Mouse (Mus musculus) heart, embryonic 11.5 days (tissue): ENCODE results near the gene Pms2. TPM values are rescaled to one million over a fixed set of nuclear protein-coding genes. Genes with fewer than 3 reads are reported as not detected.

Source experiments
- ATAC-seq: fragments of 200-750 bp; cut with Nextera tagmentation; replicated peaks from 2 replicates; pipeline ENCODE4 v1.8.0; 2017; ENCODE audit warnings: moderate library complexity; ENCODE audit not compliant: insufficient number of reproducible peaks, low FRiP score, low TSS enrichment
- H3K27ac ChIP-seq: fragments of 300-500 bp; sonication (generic); 2 replicates; pipeline ENCODE4 v1.5.1; 2014; ENCODE audit warnings: mild to moderate bottlenecking, low read depth, low read length
- H3K27me3 ChIP-seq: fragments of 300-500 bp; sonication (generic); 2 replicates; pipeline ENCODE4 v1.6.1; 2014; ENCODE audit warnings: mild to moderate bottlenecking, low read length, mixed read lengths; ENCODE audit not compliant: control insufficient read depth, insufficient read depth
- H3K36me3 ChIP-seq: fragments of 300-500 bp; sonication (generic); 2 replicates; pipeline ENCODE4 v1.6.1; 2014; ENCODE audit warnings: mild to moderate bottlenecking, low read length, moderate library complexity, mixed read lengths; ENCODE audit not compliant: control insufficient read depth, insufficient read depth
- H3K4me1 ChIP-seq: fragments of 300-500 bp; sonication (generic); 2 replicates; pipeline ENCODE4 v1.6.1; 2014; ENCODE audit warnings: low read length; ENCODE audit not compliant: control insufficient read depth, insufficient read depth
- H3K4me2 ChIP-seq: fragments of 300-500 bp; sonication (generic); 2 replicates; pipeline ENCODE4 v1.6.1; 2014; ENCODE audit warnings: mild to moderate bottlenecking, moderate library complexity
- H3K4me3 ChIP-seq: fragments of 300-500 bp; sonication (generic); 2 replicates; pipeline ENCODE4 v1.5.1; 2014; ENCODE audit warnings: low read depth, low read length
- H3K9ac ChIP-seq: fragments of 300-500 bp; sonication (generic); 2 replicates; pipeline ENCODE4 v1.6.1; 2014; ENCODE audit warnings: mild to moderate bottlenecking, low read depth, low read length, moderate library complexity
- H3K9me3 ChIP-seq: fragments of 300-500 bp; sonication (generic); replicated peaks from 2 replicates; pipeline ENCODE4 v1.6.1; 2016; ENCODE audit warnings: low read length; ENCODE audit not compliant: control insufficient read depth
- WGBS: fragments of 180-500 bp; shearing (Covaris S2); extraction: QIAGEN DNeasy Blood & Tissue Kit; methylation state at CpG from one replicate; pipeline ENCODE4 v1.1.7; 2014; ENCODE audit not compliant: insufficient replicate concordance; 5-methylcytosine and 5-hydroxymethylcytosine counted together
- polyA plus RNA-seq: library from polyadenylated mRNA; unstranded; fragments of >200 nt; fragmentation: Nextera tagmentation; extraction: Ambion mirVana; gene quantifications from 2 replicates; pipeline ENCODE4 v1.2.1, GENCODE M21; 2014

Gene Pms2
- polyA plus RNA-seq, 1 experiment from 2014 or later = 27.8 TPM

- H3K27ac ChIP-seq = no peak overlapping the region
- no peak overlapping the region for H3K4me2 ChIP-seq
- H3K9me3 ChIP-seq = no peaks in the 10 kb centered on the region
- H3K4me3 ChIP-seq = no peak overlapping the region
- peaks cover 38% of the 10 kb centered on the region for H3K36me3 ChIP-seq
- no peaks in the 10 kb centered on the region for H3K27me3 ChIP-seq
- no peak overlapping the region for H3K9ac ChIP-seq
- H3K4me1 ChIP-seq = no peaks in the 10 kb centered on the region
- WGBS = 85% methylated on average over 3 of the region's 3 CpGs
- ATAC-seq = no peak
Measured at GRCm38 (mm10) chr5:143902111-143902510, 7.7 kb upstream of the Pms2 start.

- WGBS = 65% methylated on average over 4 of the region's 4 CpGs
- no peak overlapping the region for H3K4me2 ChIP-seq
- H3K27ac ChIP-seq = no peak overlapping the region
- no peak overlapping the region for H3K4me3 ChIP-seq
- peaks cover 32% of the 10 kb centered on the region for H3K36me3 ChIP-seq
- no peak for ATAC-seq
- no peaks in the 10 kb centered on the region for H3K27me3 ChIP-seq
- peaks cover 13% of the 10 kb centered on the region for H3K4me1 ChIP-seq
- no peak overlapping the region for H3K9ac ChIP-seq
- H3K9me3 ChIP-seq = no peaks in the 10 kb centered on the region
Measured at GRCm38 (mm10) chr5:143903813-143904212, 6.0 kb upstream of the Pms2 start.

- H3K36me3 ChIP-seq = peaks cover 20% of the 10 kb centered on the region
- no peak overlapping the region for H3K9ac ChIP-seq
- H3K27me3 ChIP-seq = no peaks in the 10 kb centered on the region
- H3K4me3 ChIP-seq = no peak overlapping the region
- no peaks in the 10 kb centered on the region for H3K9me3 ChIP-seq
- no peak for ATAC-seq
- peaks cover 19% of the 10 kb centered on the region for H3K4me1 ChIP-seq
- no peak overlapping the region for H3K27ac ChIP-seq
- WGBS = 85% methylated on average over 8 of the region's 8 CpGs
- H3K4me2 ChIP-seq = no peak overlapping the region
Measured at GRCm38 (mm10) chr5:143906429-143906828, 3.3 kb upstream of the Pms2 start.

DNA sequence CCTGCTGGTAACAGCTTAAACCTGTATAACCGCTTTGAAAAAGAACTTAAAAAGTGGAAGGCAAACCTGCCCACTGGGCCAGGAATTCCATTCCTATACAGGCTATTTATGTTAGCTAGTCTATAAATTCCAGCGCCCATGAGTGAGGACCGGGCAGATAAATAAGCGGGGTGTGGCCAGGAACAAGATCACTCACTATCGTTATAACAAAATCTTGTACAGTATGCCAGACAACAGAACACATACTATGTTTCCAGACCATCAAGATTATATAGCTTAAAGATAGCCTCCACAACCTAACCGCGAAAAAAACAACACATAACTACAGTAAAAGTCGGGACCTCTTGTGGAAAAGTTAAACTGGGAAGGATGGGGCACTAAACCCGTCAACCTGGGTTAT lies 838 bp upstream of the Pms2 start:
- Histone ChIP-seq H3K27ac (peak overlapping the region; percentile 84), H3K4me2 (peak overlapping the region; percentile 80), H3K4me3 (peak overlapping the region; percentile 69), H3K9me3 (no peaks in the 10 kb centered on the region), H3K36me3 (peaks cover 11% of the 10 kb centered on the region), H3K27me3 (no peaks in the 10 kb centered on the region), H3K9ac (peak overlapping the region; percentile 76), H3K4me1 (peaks cover 19% of the 10 kb centered on the region)
- WGBS = 2% methylated on average over 9 of the region's 9 CpGs
- no peak for ATAC-seq

DNA sequence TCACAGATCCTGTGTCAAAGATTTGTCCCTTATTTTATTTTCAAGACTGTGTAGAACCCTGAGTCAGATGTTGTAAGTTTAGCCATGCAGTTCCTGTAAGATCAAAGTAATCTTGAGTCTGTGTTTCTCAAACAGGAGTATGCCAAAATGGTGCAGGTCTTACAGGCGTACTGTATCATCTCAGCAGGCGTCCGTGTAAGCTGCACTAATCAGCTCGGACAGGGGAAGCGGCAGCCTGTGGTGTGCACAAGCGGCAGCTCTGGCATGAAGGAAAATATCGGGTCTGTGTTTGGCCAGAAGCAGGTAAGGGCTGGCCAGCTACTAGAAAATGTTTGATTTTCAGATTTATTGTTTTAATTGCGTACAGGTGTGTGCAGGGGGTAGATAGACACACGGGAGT lies 6.5 kb downstream of the Pms2 start:
- Histone ChIP-seq H3K4me2 (no peak overlapping the region), H3K27me3 (no peaks in the 10 kb centered on the region), H3K9me3 (no peaks in the 10 kb centered on the region), H3K4me1 (no peaks in the 10 kb centered on the region), H3K9ac (no peak overlapping the region), H3K4me3 (no peak overlapping the region), H3K27ac (no peak overlapping the region), H3K36me3 (peaks cover 13% of the 10 kb centered on the region)
- 90% methylated on average over 9 of the region's 9 CpGs for WGBS
- no peak for ATAC-seq

DNA sequence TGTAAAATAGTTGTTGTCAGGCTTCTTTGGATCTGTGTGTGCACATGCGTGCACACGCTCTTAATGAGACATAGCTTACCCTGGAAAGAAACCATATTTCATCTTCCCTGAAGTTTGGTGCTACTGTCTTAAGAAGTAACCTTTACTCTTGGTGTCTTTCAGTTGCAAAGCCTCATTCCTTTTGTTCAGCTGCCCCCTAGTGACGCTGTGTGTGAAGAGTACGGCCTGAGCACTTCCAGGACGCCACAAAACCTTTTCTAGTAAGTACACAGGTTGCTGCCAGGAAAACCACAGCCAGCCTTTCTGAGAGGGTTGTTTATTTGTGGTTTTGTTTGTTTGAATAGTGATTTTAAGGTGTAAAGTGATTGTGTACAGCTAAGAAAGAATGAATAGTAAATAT lies 7.7 kb downstream of the Pms2 start:
- Histone ChIP-seq H3K4me2 (no peak overlapping the region), H3K4me3 (no peak overlapping the region), H3K27me3 (no peaks in the 10 kb centered on the region), H3K36me3 (peaks cover 19% of the 10 kb centered on the region), H3K9ac (no peak overlapping the region), H3K4me1 (no peaks in the 10 kb centered on the region), H3K27ac (no peak overlapping the region), H3K9me3 (no peaks in the 10 kb centered on the region)
- ATAC-seq = no peak
- WGBS = 59% methylated on average over 5 of the region's 5 CpGs

DNA sequence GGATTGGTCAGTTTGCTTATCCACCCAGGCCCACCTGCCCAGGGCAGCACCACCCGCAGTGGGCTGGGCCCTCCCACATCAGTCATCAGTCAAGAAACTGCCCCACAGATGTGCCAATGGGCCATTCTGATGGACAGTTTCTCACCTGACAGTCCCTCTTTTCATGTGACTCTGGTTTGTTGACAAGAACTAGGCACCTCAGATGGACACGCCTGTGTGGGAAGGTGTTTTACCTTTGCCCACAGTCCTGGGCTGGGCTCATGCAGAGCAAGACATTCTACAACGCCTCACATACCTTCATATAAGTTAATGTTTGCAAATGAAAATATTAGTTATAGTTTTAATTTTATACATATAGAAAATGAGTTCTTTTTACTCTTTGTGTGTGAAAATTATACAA lies 8.4 kb downstream of the Pms2 start:
- no peak for ATAC-seq
- Histone ChIP-seq H3K9ac (no peak overlapping the region), H3K4me1 (no peaks in the 10 kb centered on the region), H3K27ac (no peak overlapping the region), H3K9me3 (no peaks in the 10 kb centered on the region), H3K4me2 (no peak overlapping the region), H3K27me3 (no peaks in the 10 kb centered on the region), H3K36me3 (peaks cover 21% of the 10 kb centered on the region), H3K4me3 (no peak overlapping the region)
- WGBS = 93% methylated on average over 3 of the region's 3 CpGs

DNA sequence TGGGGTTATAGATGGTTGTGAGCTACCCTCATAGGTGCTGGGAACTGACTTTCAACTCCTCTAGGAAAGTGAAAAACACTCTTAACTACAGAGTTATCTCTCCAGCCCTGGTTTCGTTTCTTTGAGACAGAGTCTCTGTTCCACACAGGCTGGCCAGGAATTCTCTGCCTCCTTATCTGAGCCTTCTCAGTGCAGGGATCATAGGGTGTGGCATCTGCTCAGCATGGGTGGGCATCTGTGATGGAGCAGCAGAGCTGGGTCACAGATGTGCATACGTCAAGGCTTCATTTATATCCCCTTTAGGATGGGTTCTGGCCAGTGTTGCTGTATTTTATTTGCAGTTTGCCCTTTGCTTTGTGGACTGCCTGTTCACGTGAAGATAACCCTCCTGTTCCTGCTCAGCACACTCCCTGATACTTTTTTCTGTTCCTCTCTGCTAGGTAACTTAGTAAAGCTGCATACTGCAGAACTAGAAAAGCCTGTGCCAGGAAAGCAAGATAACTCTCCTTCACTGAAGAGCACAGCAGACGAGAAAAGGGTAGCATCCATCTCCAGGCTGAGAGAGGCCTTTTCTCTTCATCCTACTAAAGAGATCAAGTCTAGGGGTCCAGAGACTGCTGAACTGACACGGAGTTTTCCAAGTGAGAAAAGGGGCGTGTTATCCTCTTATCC lies 15.2 kb downstream of the Pms2 start:
- 69% methylated on average over 6 of the region's 6 CpGs for WGBS
- no peak overlapping the region for H3K4me3 ChIP-seq
- peaks cover 43% of the 10 kb centered on the region for H3K36me3 ChIP-seq

GRCm38 (mm10) chr5:143927875-143928274 lies 18.1 kb downstream of the Pms2 start, which contains the start of gene Gm42421:
Gene Gm42421, plus strand, starts transcription at chr5:143928175.
- no peak within 1 kb of the TSS for H3K27ac ChIP-seq
- no peaks in the 10 kb centered on the region for H3K9me3 ChIP-seq
- no peaks in the 10 kb centered on the region for H3K27me3 ChIP-seq
- H3K4me1 ChIP-seq = peaks cover 2% of the 10 kb centered on the region; the same call in 1 of the 2 replicates
- no peak for ATAC-seq
- no peak within 1 kb of the TSS for H3K4me3 ChIP-seq
- no peak within 1 kb of the TSS for H3K9ac ChIP-seq
- 92% methylated on average over 8 of the region's 8 CpGs for WGBS
- H3K36me3 ChIP-seq = peaks cover 37% of the 10 kb centered on the region
- H3K4me2 ChIP-seq = no peak within 1 kb of the TSS

More for the DNA sequence above, 15.2 kb downstream of the Pms2 start:
- Histone ChIP-seq H3K9me3 (no peaks in the 10 kb centered on the region), H3K9ac (no peak overlapping the region), H3K4me2 (no peak overlapping the region), H3K4me1 (no peaks in the 10 kb centered on the region), H3K27me3 (no peaks in the 10 kb centered on the region), H3K27ac (no peak overlapping the region)
- ATAC-seq = no peak
